Mouse (Mus musculus) intestine, embryonic 16.5 days (tissue): ENCODE results near the gene Ankrd50. TPM values are rescaled to one million over a fixed set of nuclear protein-coding genes. Genes with fewer than 3 reads are reported as not detected.

Experiments used
- ATAC-seq: fragments of 200-750 bp; cut with Nextera tagmentation; 2 replicates; pipeline ENCODE4 v1.8.0; 2017; ENCODE audit warnings: moderate TSS enrichment, moderate library complexity
- H3K27ac ChIP-seq: fragments of 300-500 bp; sonication (generic); 2 replicates; pipeline ENCODE4 v1.5.1; 2014; ENCODE audit warnings: mild to moderate bottlenecking, low read length
- H3K27me3 ChIP-seq: fragments of 300-500 bp; sonication (generic); replicated peaks from 2 replicates; pipeline ENCODE4 v1.6.1; 2014; ENCODE audit warnings: low read length, control low read depth, mixed read lengths; ENCODE audit not compliant: control insufficient read depth, insufficient read depth
- H3K36me3 ChIP-seq: fragments of 300-500 bp; sonication (generic); 2 replicates; pipeline ENCODE4 v1.6.1; 2014; ENCODE audit warnings: low read length, control low read depth; ENCODE audit not compliant: control insufficient read depth, insufficient read depth
- H3K4me1 ChIP-seq: fragments of 300-500 bp; sonication (generic); 2 replicates; pipeline ENCODE4 v1.6.1; 2014; ENCODE audit warnings: low read length, control low read depth, mixed read lengths; ENCODE audit not compliant: control insufficient read depth, insufficient read depth
- H3K4me2 ChIP-seq: fragments of 300-500 bp; sonication (generic); 2 replicates; pipeline ENCODE4 v1.6.1; 2014; ENCODE audit warnings: low read depth, low read length, control low read depth
- H3K4me3 ChIP-seq: fragments of 300-500 bp; sonication (generic); 2 replicates; pipeline ENCODE4 v1.5.1; 2014; ENCODE audit warnings: mild to moderate bottlenecking, low read length
- H3K9ac ChIP-seq: fragments of 300-500 bp; sonication (generic); 2 replicates; pipeline ENCODE4 v1.6.1; 2014; ENCODE audit warnings: low read depth, low read length
- H3K9me3 ChIP-seq: fragments of 300-500 bp; sonication (generic); 2 replicates; pipeline ENCODE4 v1.6.1; 2016; ENCODE audit warnings: low read length, control low read depth; ENCODE audit not compliant: control insufficient read depth
- WGBS: fragments of 180-500 bp; shearing (Covaris S2); extraction: QIAGEN DNeasy Blood & Tissue Kit; methylation state at CpG from one replicate; pipeline ENCODE4 v1.1.7; 2014; 5-methylcytosine and 5-hydroxymethylcytosine counted together
- polyA plus RNA-seq: library from polyadenylated mRNA; unstranded; fragments of >200 nt; fragmentation: Nextera tagmentation; extraction: Ambion mirVana; gene quantifications from 2 replicates; pipeline ENCODE4 v1.2.1, GENCODE M21; 2015

The Ankrd50 gene
- polyA plus RNA-seq, 1 experiment from 2014 or later = 7.9 TPM

GRCm38 (mm10) chr3:38457041-38457440 is 27.6 kb downstream of the Ankrd50 start:
- no peaks in the 10 kb centered on the region for H3K4me1 ChIP-seq
- peaks cover 41% of the 10 kb centered on the region for H3K36me3 ChIP-seq
- ATAC-seq = no peak
- no peak overlapping the region for H3K4me3 ChIP-seq
- no peak overlapping the region for H3K9ac ChIP-seq
- no peak overlapping the region for H3K27ac ChIP-seq
- WGBS = 93% methylated on average over 14 of the region's 14 CpGs
- H3K4me2 ChIP-seq = no peak overlapping the region
- no peaks in the 10 kb centered on the region for H3K27me3 ChIP-seq
- no peaks in the 10 kb centered on the region for H3K9me3 ChIP-seq

GRCm38 (mm10) chr3:38452199-38452598 is 32.4 kb downstream of the Ankrd50 start:
- H3K27me3 ChIP-seq = no peaks in the 10 kb centered on the region
- no peaks in the 10 kb centered on the region for H3K4me1 ChIP-seq
- 85% methylated on average over 9 of the region's 9 CpGs for WGBS
- H3K4me2 ChIP-seq = no peak overlapping the region
- peaks cover 8% of the 10 kb centered on the region; the same call in 1 of the 2 replicates for H3K9me3 ChIP-seq
- H3K27ac ChIP-seq = no peak overlapping the region
- ATAC-seq = no peak
- no peak overlapping the region for H3K4me3 ChIP-seq
- no peak overlapping the region for H3K9ac ChIP-seq
- H3K36me3 ChIP-seq = peaks cover 50% of the 10 kb centered on the region

- H3K36me3 ChIP-seq = peaks cover 9% of the 10 kb centered on the region
- WGBS = 90% methylated on average over 9 of the region's 9 CpGs
- no peak overlapping the region for H3K4me2 ChIP-seq
- no peaks in the 10 kb centered on the region for H3K4me1 ChIP-seq
- H3K9me3 ChIP-seq = peaks cover 7% of the 10 kb centered on the region; the same call in 1 of the 2 replicates
- H3K27ac ChIP-seq = no peak overlapping the region
- no peaks in the 10 kb centered on the region for H3K27me3 ChIP-seq
- H3K4me3 ChIP-seq = no peak overlapping the region
- H3K9ac ChIP-seq = no peak overlapping the region
- ATAC-seq = no peak
Observed at GRCm38 (mm10) chr3:38446586-38446985, 38.1 kb downstream of the Ankrd50 start.

DNA sequence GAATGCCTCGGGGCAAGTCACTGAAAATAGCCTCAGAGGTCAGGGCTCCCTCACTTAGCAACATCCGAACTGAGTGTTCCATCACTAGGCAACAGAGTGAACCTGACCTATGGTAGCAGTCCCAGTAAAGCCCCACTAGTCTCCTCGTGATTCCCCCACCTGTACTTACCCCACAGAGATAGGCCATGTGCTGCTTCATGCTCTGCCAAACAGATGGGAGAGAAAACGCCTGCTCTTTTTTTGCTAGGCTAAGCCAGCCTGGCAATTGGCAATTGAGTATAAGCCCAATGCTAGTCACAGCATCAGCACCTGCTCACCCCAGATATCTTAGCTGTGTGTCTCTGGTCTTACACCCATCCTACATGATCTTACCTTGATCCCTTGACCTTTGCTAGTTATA is 40.8 kb downstream of the Ankrd50 start:
- no peak overlapping the region for H3K4me3 ChIP-seq
- no peak overlapping the region for H3K9ac ChIP-seq
- WGBS = 54% methylated on average over 4 of the region's 4 CpGs
- H3K27me3 ChIP-seq = no peaks in the 10 kb centered on the region
- no peak overlapping the region for H3K4me2 ChIP-seq
- H3K9me3 ChIP-seq = no peaks in the 10 kb centered on the region
- H3K36me3 ChIP-seq = no peaks in the 10 kb centered on the region
- H3K27ac ChIP-seq = no peak overlapping the region
- no peak for ATAC-seq
- no peaks in the 10 kb centered on the region for H3K4me1 ChIP-seq

DNA sequence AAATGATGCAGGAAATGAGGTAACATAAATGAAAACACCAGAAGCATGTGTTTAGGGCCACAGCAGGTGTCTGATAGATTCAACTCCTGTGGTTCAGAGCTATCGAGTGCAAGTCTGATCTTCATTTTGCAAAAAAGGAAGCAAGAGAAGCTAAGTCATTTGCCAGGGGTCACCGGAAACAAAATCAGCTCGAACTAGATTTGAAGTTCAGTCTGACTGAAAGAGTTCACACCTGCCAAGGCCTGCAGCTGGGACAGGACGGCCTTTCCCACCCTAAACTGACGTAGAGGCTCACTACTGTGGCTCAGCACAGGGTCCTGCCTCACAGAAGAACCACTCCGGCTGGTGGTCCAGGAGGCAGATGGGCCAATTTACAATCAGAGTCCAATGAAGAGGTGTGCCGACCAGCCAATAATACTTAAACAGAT is 44.1 kb downstream of the Ankrd50 start:
- Histone ChIP-seq H3K27ac (no peak overlapping the region), H3K4me1 (no peaks in the 10 kb centered on the region), H3K27me3 (no peaks in the 10 kb centered on the region), H3K9ac (no peak overlapping the region), H3K4me2 (no peak overlapping the region), H3K9me3 (no peaks in the 10 kb centered on the region), H3K36me3 (no peaks in the 10 kb centered on the region), H3K4me3 (no peak overlapping the region)
- 67% methylated on average over 7 of the region's 7 CpGs for WGBS
- ATAC-seq = no peak

- H3K4me1 ChIP-seq = 0 out of 2 replicates have a peak, but pooled peaks cover 4% of the 10 kb centered on the region
- H3K4me2 ChIP-seq = no peak overlapping the region
- no peaks in the 10 kb centered on the region for H3K36me3 ChIP-seq
- no peak for ATAC-seq
- H3K9me3 ChIP-seq = no peaks in the 10 kb centered on the region
- 87% methylated on average over 3 of the region's 3 CpGs for WGBS
- H3K4me3 ChIP-seq = no peak overlapping the region
- H3K27me3 ChIP-seq = no peaks in the 10 kb centered on the region
- H3K9ac ChIP-seq = no peak overlapping the region
- H3K27ac ChIP-seq = no peak overlapping the region
Observed at GRCm38 (mm10) chr3:38436596-38436995, 48.0 kb downstream of the Ankrd50 start.

DNA sequence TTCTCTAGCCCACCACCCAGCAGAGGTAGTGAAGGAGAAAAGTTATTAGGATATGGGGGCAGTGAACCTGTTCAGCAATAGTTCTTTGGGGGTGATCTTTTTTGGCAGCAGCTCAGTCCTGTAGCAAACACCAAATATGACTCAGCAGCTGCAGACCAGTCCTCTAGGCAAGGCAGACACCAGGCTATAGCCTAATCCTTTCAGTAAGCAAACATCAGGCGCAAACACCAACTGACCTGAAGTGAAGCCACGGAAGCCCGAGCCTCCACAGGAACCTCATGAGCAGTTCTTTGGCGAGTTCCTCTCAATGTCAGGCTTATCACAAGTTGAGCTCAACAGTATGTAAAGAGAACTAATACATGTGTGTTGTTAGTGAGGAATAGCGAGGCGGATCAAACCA is 48.8 kb downstream of the Ankrd50 start:
- Histone ChIP-seq H3K4me1 (0 out of 2 replicates have a peak, but pooled peaks cover 4% of the 10 kb centered on the region), H3K27ac (no peak overlapping the region), H3K27me3 (no peaks in the 10 kb centered on the region), H3K9me3 (no peaks in the 10 kb centered on the region), H3K4me3 (no peak overlapping the region), H3K9ac (no peak overlapping the region), H3K36me3 (no peaks in the 10 kb centered on the region), H3K4me2 (no peak overlapping the region)
- ATAC-seq = no peak
- 71% methylated on average over 6 of the region's 6 CpGs for WGBS

GRCm38 (mm10) chr3:38434486-38434885 is 50.2 kb downstream of the Ankrd50 start:
- Histone ChIP-seq H3K27me3 (no peaks in the 10 kb centered on the region), H3K4me2 (no peak overlapping the region), H3K27ac (no peak overlapping the region), H3K4me3 (no peak overlapping the region), H3K36me3 (no peaks in the 10 kb centered on the region), H3K9ac (no peak overlapping the region), H3K4me1 (0 out of 2 replicates have a peak, but pooled peaks cover 4% of the 10 kb centered on the region), H3K9me3 (no peaks in the 10 kb centered on the region)
- ATAC-seq = no peak
- WGBS = 91% methylated on average over 2 of the region's 2 CpGs

- H3K27ac ChIP-seq = no peak overlapping the region
- H3K4me2 ChIP-seq = no peak overlapping the region
- H3K4me3 ChIP-seq = no peak overlapping the region
- WGBS = 28% methylated on average over 11 of the region's 11 CpGs
- no peak overlapping the region for H3K9ac ChIP-seq
- H3K27me3 ChIP-seq = no peaks in the 10 kb centered on the region
- H3K36me3 ChIP-seq = no peaks in the 10 kb centered on the region
- no peaks in the 10 kb centered on the region for H3K9me3 ChIP-seq
- 0 out of 2 replicates have a peak, but pooled peaks cover 4% of the 10 kb centered on the region for H3K4me1 ChIP-seq
- ATAC-seq = peak; percentile 56
Observed at GRCm38 (mm10) chr3:38433495-38434464, 50.9 kb downstream of the Ankrd50 start.
